Mouse (Mus musculus) hindbrain, embryonic 12.5 days (tissue): Measurements from ENCODE around the gene Sult1e1. TPM values are rescaled to one million over a fixed set of nuclear protein-coding genes. Genes with fewer than 3 reads are reported as not detected.

Experiments used
- ATAC-seq: fragments of 200-750 bp; cut with Nextera tagmentation; 2 replicates; pipeline ENCODE4 v1.8.0; 2017; ENCODE audit warnings: moderate TSS enrichment; ENCODE audit not compliant: low FRiP score
- H3K27ac ChIP-seq: fragments of 300-500 bp; sonication (generic); 2 replicates; pipeline ENCODE4 v1.5.1; 2016; ENCODE audit warnings: mild to moderate bottlenecking
- H3K27me3 ChIP-seq: fragments of 300-500 bp; sonication (generic); 2 replicates; pipeline ENCODE4 v1.6.1; 2016; ENCODE audit warnings: mild to moderate bottlenecking
- H3K36me3 ChIP-seq: fragments of 300-500 bp; sonication (generic); 2 replicates; pipeline ENCODE4 v1.6.1; 2016; ENCODE audit warnings: mild to moderate bottlenecking
- H3K4me1 ChIP-seq: fragments of 300-500 bp; sonication (generic); 2 replicates; pipeline ENCODE4 v1.6.1; 2016
- H3K4me2 ChIP-seq: fragments of 300-500 bp; sonication (generic); replicated peaks from 2 replicates; pipeline ENCODE4 v1.6.1; 2016; ENCODE audit warnings: mild to moderate bottlenecking
- H3K4me3 ChIP-seq: fragments of 300-500 bp; sonication (generic); 2 replicates; pipeline ENCODE4 v1.5.1; 2016; ENCODE audit warnings: mild to moderate bottlenecking
- H3K9ac ChIP-seq: fragments of 300-500 bp; sonication (generic); 2 replicates; pipeline ENCODE4 v1.6.1; 2016; ENCODE audit warnings: mild to moderate bottlenecking, moderate library complexity
- H3K9me3 ChIP-seq: fragments of 300-500 bp; sonication (generic); replicated peaks from 2 replicates; pipeline ENCODE4 v1.6.1; 2016; ENCODE audit warnings: mild to moderate bottlenecking
- WGBS: fragments of 180-500 bp; shearing (Covaris S2); methylation state at CpG from one replicate; pipeline ENCODE4 v1.1.7; 2016; 5-methylcytosine and 5-hydroxymethylcytosine counted together
- microRNA-seq: library from miRNA; unstranded; fragments of <30 nt; microRNA quantifications from one replicate; pipeline ENCODE4, GENCODE M21; 2017
- polyA plus RNA-seq: library from polyadenylated mRNA; unstranded; fragments of >200 nt; fragmentation: Nextera tagmentation; extraction: Ambion mirVana; gene quantifications from 2 replicates; pipeline ENCODE4 v1.2.1, GENCODE M21; 2016

Sult1e1 gene
- polyA plus RNA-seq, 1 experiment from 2014 or later: not detected

- no peaks in the 10 kb centered on the region for H3K9me3 ChIP-seq
- no peaks in the 10 kb centered on the region for H3K4me1 ChIP-seq
- no peak overlapping the region for H3K27ac ChIP-seq
- no peak overlapping the region for H3K9ac ChIP-seq
- ATAC-seq: no peak
- H3K27me3 ChIP-seq: no peaks in the 10 kb centered on the region
- H3K4me2 ChIP-seq: no peak overlapping the region
- no peaks in the 10 kb centered on the region for H3K36me3 ChIP-seq
- H3K4me3 ChIP-seq: no peak overlapping the region
These were observed 28.4 kb downstream of the Sult1e1 start for GRCm38 (mm10) chr5:87562966-87563365.

GRCm38 (mm10) chr5:87562526-87562925, 28.9 kb downstream of the Sult1e1 start:
- no peak overlapping the region for H3K4me3 ChIP-seq
- H3K27me3 ChIP-seq: no peaks in the 10 kb centered on the region
- no peaks in the 10 kb centered on the region for H3K4me1 ChIP-seq
- H3K9ac ChIP-seq: no peak overlapping the region
- no peak overlapping the region for H3K4me2 ChIP-seq
- H3K27ac ChIP-seq: no peak overlapping the region
- H3K36me3 ChIP-seq: no peaks in the 10 kb centered on the region
- 76% methylated on average over 4 of the region's 4 CpGs for WGBS
- ATAC-seq: no peak
- H3K9me3 ChIP-seq: no peaks in the 10 kb centered on the region

- H3K27me3 ChIP-seq: no peaks in the 10 kb centered on the region
- H3K27ac ChIP-seq: no peak overlapping the region
- H3K4me3 ChIP-seq: no peak overlapping the region
- H3K4me2 ChIP-seq: no peak overlapping the region
- no peaks in the 10 kb centered on the region for H3K36me3 ChIP-seq
- H3K9me3 ChIP-seq: no peaks in the 10 kb centered on the region
- 74% methylated on average over 5 of the region's 5 CpGs for WGBS
- ATAC-seq: no peak
- H3K9ac ChIP-seq: no peak overlapping the region
- H3K4me1 ChIP-seq: no peaks in the 10 kb centered on the region
These were observed 31.2 kb downstream of the Sult1e1 start for GRCm38 (mm10) chr5:87560145-87560544.

- Histone ChIP-seq H3K36me3 (no peaks in the 10 kb centered on the region), H3K4me3 (no peak overlapping the region), H3K27me3 (no peaks in the 10 kb centered on the region), H3K9ac (no peak overlapping the region), H3K27ac (no peak overlapping the region), H3K4me1 (no peaks in the 10 kb centered on the region), H3K9me3 (no peaks in the 10 kb centered on the region), H3K4me2 (no peak overlapping the region)
- 23% methylated on average over 1 of the region's 1 CpGs for WGBS
- ATAC-seq: no peak
These were observed 40.5 kb downstream of the Sult1e1 start for GRCm38 (mm10) chr5:87550935-87551334.

- 91% methylated on average over 2 of the region's 2 CpGs for WGBS
- Histone ChIP-seq H3K4me3 (no peak within 1 kb of the TSS), H3K9me3 (no peaks in the 10 kb centered on the region), H3K4me2 (no peak within 1 kb of the TSS), H3K9ac (no peak within 1 kb of the TSS), H3K4me1 (no peaks in the 10 kb centered on the region), H3K27me3 (no peaks in the 10 kb centered on the region), H3K36me3 (no peaks in the 10 kb centered on the region), H3K27ac (no peak within 1 kb of the TSS)
- ATAC-seq: no peak
These were observed 53.3 kb downstream of the Sult1e1 start, which contains the start of gene Sult1b1 for GRCm38 (mm10) chr5:87538111-87538510. Gene Sult1b1 (minus strand): TSS chr5:87538195.

GRCm38 (mm10) chr5:87535994-87536644, 55.3 kb downstream of the Sult1e1 start:
- Histone ChIP-seq H3K4me3 (no peak overlapping the region), H3K9me3 (no peaks in the 10 kb centered on the region), H3K27ac (no peak overlapping the region), H3K36me3 (no peaks in the 10 kb centered on the region), H3K27me3 (no peaks in the 10 kb centered on the region), H3K9ac (no peak overlapping the region), H3K4me2 (no peak overlapping the region), H3K4me1 (no peaks in the 10 kb centered on the region)
- WGBS: 60% methylated on average over 4 of the region's 4 CpGs
- ATAC-seq: no peak

- no peaks in the 10 kb centered on the region for H3K36me3 ChIP-seq
- no peak overlapping the region for H3K27ac ChIP-seq
- H3K4me3 ChIP-seq: no peak overlapping the region
- H3K4me1 ChIP-seq: no peaks in the 10 kb centered on the region
- H3K4me2 ChIP-seq: no peak overlapping the region
- no peaks in the 10 kb centered on the region for H3K9me3 ChIP-seq
- H3K27me3 ChIP-seq: no peaks in the 10 kb centered on the region
- WGBS: 82% methylated on average over 2 of the region's 2 CpGs
- no peak for ATAC-seq
- no peak overlapping the region for H3K9ac ChIP-seq
These were observed 59.1 kb downstream of the Sult1e1 start for GRCm38 (mm10) chr5:87532288-87532687.

Small RNA genes within 50 kb of the gene (microRNA-seq; reads per million reads assigned to microRNA genes)
- gene Mir3969: not detected

Other genes with a start within 250 kb of the Sult1e1 start
- not detected in 2 replicates for gene Ugt2b38, start 167.4 kb downstream of the Sult1e1 start, polyA plus RNA-seq
- gene Ugt2a2, start 109.3 kb downstream of the Sult1e1 start, polyA plus RNA-seq: not detected in 2 replicates
- gene Gm43638, start 104.8 kb downstream of the Sult1e1 start, polyA plus RNA-seq: not detected in 2 replicates
- not detected in 2 replicates for gene Ugt2a1, start 100.7 kb downstream of the Sult1e1 start, polyA plus RNA-seq
- not detected in 2 replicates for gene Sult1b1, start 53.4 kb downstream of the Sult1e1 start, polyA plus RNA-seq
- gene Sult1d1, start 22.6 kb downstream of the Sult1e1 start, polyA plus RNA-seq: not detected in 2 replicates
- not detected in 2 replicates for gene Csn1s1, start 74.6 kb upstream of the Sult1e1 start, polyA plus RNA-seq
- gene Csn2, start 108.0 kb upstream of the Sult1e1 start, polyA plus RNA-seq: not detected in 2 replicates
- gene Csn1s2a, start 183.0 kb upstream of the Sult1e1 start, polyA plus RNA-seq: not detected in 2 replicates
- gene Csn1s2b, start 216.5 kb upstream of the Sult1e1 start, polyA plus RNA-seq: not detected in 2 replicates
- gene Prr27, start 234.1 kb upstream of the Sult1e1 start, polyA plus RNA-seq: not detected in 2 replicates